Mouse (Mus musculus): ENCODE data around the gene Zfp758.
A peak's percentile ranks its signal among the peaks of the same experiment; 100 is the strongest.
"Not testable (repeated sequence)": the region's sequence is repeated elsewhere in the genome, so short reads cannot be mapped to it uniquely, and the experiment has no call there.

Gene Zfp758

GRCm38 (mm10) chr17:22361101-22361781, at the start of gene Zfp758, which contains the start of gene Zfp944:
TSS of gene Zfp758 (plus strand) at chr17:22361453.
TSS of gene Zfp944 (minus strand) at chr17:22361400.
- peak; percentile 98 for ATAC-seq (ENCODE audit: low TSS enrichment)

DNA sequence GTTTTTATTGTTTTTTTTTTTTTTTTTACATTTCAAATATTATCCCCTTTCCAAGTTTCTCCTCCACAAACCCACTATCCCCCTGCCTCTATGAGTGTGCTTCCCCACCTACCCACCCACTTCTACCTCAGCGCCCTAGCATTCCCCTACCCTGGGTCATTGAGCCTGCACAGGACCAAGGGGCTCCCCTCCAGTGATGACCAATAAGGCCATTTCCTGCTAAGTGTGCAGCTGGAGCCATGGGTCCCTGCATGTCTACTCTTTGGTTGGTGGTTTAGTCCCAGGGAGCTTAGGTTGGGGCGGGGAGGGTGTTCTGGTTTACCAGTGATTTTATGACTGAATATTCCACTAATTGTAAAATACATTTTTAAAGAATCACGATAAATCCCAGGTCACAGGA, 47.0 kb upstream of the Zfp758 start:
- not testable (repeated sequence) for ATAC-seq (ENCODE audit: low TSS enrichment)

GRCm38 (mm10) chr17:22314730-22315226, 46.5 kb upstream of the Zfp758 start, which contains the start of gene CT030661.1:
TSS of gene CT030661.1 (minus strand) at chr17:22314837.
- peak; percentile 100 for ATAC-seq (ENCODE audit: low TSS enrichment)

- ATAC-seq (ENCODE audit: low TSS enrichment) = not testable (repeated sequence)
These were observed 46.0 kb upstream of the Zfp758 start for GRCm38 (mm10) chr17:22315247-22315646.

DNA sequence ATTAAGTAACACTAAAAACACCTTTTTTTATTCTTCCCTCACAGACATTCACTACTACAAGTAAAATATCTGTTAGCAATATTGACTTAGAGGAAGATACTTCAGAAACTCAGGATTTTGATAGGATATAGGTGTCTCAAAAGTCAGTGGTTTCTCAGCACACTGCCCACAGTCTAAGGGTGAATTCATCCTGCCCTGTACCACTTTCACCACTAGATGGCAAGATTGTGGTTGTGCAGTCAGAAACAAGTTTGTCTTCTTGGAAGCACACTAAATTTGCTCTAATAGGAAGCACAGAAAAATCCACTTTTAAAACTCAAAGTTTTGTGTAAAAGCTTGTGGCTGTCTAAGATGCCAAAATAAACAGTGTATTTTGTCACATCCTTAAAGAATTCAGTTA, 8.5 kb upstream of the Zfp758 start:
- peak; percentile 72 for ATAC-seq (ENCODE audit: low TSS enrichment)

GRCm38 (mm10) chr17:22360572-22360971, 681 bp upstream of the Zfp758 start:
- no peak; the same call in 1 of the 2 replicates for ATAC-seq (ENCODE audit: low TSS enrichment)

DNA sequence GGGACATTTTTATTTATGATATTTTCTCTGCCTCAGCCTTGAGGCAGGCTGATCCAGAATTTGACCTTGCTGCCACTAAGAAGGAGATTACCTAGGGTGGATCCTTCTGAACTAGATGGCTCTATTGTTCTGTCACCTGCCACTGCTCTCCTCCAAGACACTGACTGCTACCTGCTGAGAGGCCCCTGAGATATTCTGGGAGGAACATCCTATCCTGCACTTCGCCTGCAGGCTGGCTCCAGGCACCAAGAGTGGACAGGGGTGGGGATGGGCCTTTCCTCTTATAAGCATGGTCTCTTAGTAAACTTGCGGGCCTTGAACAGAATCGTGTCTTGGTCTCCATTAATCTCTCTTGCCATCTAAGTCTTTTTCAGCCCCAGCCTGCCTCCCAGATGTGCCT, 2.6 kb downstream of the Zfp758 start:
- no peak for ATAC-seq (ENCODE audit: low TSS enrichment)

DNA sequence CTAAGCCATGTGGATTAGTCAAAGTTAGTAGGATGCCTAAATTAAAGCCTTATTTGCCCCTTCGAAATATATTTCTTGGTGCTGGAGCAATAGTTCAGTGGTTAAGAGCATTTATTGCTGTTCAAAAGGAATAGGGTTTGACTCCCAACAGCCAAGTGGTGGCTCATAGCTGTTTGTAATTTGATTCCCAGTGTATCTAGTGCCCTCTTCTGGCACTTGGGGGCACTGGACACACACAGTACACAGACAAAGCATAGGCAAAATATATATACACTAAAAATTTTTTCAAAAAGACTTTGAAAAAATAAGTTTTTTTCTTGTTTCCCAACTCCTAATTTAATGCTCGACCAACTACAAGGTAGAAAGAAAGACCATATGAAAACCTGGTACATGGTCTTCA, 49.5 kb downstream of the Zfp758 start:
- no peak for ATAC-seq (ENCODE audit: low TSS enrichment)

DNA sequence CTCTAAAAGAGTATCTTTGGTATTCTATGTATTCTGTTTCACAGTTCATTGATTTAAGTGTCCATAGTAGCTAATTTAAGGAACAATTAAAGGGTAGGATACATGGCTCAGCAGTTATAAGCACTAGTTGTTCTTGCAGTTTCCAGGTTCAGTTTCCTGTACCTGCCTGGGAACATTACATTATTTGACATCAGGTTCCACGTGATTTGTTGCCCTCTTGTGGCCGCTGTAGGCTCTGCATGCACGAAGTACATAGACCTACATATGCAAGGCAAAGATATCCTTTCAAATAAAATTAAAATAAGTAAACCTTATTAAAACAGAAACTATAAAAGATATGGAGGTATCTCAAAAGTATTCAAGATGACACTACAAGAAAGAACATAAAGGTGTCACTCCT, 56.3 kb downstream of the Zfp758 start:
- no peak for ATAC-seq (ENCODE audit: low TSS enrichment)

DNA sequence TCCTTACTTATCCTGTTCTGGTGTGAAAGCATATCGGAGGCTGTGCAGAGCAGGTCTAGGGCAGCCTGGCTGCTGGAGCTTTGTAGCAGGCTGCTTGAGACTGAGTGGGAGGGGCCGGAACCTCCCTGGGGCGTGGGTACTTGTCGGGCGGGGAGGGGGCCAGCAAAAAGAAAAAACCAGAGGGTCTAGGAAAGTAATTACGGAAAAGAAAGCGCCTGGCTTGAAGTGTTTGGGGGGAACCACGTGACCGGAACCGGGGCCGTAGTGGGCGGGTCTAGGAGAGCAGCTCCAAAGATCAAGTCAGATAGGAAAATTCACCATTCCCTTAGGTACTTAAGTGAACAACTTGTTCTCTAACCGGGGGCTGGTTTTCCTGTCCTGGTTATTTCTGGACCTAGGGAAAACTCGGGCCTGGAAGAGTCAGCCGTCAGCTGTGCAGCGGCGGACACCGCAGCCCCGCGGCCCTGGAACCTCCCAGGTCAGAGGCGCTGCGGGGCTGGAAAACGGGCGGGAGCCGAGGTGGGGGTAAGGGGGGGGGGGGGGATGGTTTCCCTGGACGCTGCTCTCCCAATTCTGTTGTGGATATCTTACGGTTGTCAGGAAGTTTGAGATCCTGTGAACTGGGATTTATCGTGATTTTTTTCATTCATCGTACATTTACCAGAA, 62.8 kb downstream of the Zfp758 start, which contains the start of gene Zfp946:
Zfp946 (plus strand) TSS at position 271 of the 666 bp plus-strand sequence.
- peak; percentile 88 for ATAC-seq (ENCODE audit: low TSS enrichment)

DNA sequence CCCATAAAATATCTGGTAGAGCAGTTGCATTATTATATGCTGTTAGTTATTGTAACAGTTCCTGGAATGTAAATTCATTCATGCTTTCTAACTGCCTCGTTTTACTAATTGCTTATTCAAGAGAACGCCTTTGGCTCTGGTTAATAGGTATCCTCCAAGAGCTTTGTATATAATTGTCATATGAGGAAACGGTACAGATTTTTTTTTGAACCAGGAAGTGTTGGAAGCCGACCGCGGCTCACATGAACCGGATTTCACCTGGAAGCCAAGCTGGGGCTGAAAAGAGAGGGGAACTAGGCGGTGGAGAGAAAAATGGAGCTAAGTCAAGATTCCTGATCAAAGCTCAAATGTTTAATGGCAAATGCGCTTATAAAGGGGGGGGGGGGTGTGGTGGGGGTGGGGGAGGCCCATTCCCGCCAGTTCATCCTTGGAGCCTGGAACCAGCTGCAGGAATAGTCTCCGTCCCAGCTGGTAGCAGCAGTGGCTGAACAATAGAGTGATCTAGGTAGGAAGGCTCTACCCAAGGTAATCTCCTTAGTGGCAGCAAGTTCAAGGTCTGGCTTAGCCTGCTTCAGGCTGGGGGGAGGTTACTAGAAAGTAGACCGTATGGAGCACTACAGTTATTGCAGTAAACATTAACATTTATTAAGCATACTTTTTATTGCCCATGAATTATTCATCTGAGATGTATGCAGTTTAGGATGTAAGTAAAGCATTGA, 63.5 kb downstream of the Zfp758 start:
- no peak for ATAC-seq (ENCODE audit: low TSS enrichment)

Measured in frontal cortex, adult (tissue).